Mouse (Mus musculus): ENCODE data around the gene Slc43a2.
A peak's percentile ranks its signal among the peaks of the same experiment; 100 is the strongest.

Slc43a2 gene

DNA sequence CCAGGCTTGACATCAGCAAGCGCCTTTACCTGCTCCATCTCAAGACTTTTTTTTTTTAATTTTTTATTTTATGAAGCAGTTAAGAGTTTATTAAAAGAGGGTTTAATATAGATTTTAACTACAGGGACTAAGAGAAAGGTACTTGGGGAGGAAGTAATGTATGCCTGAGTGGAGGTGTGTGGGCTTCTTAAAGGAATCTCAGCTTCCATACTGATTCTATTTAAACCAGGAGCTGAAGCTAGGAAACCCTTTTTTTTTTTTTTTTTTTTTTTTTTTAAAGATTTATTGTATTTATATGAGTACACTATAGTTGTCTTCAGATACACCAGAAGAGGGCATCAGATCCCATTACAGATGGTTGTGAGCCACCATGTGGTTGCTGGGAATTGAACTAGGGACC is 83.3 kb downstream of the Slc43a2 start:
- no peak for DNase-seq

DNA sequence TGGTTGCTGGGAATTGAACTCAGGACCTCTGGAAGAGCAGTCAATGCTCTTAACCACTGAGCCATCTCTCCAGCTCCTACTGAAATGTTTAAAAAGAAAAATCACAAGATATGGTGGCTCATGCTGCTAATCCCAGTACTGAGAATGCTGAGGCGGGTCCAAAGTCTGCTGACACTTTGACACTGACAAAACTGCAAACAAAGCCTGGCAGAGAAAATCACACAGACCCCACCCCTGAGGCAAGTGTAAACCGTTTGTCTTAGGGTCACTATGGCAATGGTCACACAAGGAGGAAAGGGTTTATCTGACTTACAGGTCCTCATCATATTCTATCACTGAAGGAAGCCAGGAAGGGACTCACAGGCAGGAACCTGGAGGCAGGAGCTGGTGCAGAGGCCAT is 84.1 kb downstream of the Slc43a2 start:
- no peak for DNase-seq

DNA sequence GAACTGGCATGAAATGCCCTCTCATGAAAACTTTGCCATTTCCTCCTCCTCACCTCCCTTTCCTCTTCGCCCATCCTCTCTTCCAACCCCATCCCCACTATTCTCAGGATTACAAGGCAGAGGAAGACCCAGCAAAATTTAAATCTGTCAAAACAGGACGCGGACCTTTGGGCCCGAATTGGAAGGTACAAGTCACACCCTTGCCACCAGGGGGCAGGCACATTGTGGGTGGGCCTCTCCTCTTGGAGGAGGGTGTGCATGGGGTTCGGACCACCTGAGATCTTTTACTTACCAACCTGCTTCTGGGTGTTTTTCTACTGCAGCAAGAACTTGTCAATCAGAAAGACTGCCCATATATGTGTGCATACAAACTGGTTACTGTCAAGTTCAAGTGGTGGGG is 87.6 kb downstream of the Slc43a2 start:
- DNase-seq: peak; percentile 30

DNA sequence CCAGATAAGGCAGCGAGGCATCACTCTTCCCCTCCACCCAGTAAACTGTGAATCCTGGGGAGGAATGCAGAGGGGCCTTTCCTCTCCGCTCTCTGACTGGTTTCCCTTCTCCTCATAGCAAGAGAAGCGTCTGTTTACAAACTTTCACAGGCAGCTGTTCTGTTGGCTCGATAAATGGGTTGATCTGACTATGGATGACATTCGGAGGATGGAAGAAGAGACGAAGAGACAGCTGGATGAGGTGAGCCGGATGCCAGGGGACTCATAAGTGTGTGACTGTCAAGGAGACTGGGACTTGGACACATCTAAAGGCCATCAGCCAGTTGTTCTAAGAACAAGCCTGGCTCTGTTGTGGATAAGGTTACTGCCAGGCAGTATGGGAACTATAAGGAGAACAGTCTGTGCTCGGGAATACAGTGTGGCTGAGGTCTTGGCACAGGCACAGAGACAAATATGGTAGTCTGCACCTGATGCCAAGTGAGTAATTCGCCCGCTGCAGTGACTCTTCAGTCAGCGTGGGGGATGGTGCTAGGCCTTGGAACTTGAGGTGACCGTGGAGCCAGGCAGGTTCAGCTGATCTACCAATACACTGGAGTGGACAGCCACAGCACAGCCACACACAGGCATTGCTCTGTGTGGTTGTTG is 88.8 kb downstream of the Slc43a2 start:
- DNase-seq: no peak

DNA sequence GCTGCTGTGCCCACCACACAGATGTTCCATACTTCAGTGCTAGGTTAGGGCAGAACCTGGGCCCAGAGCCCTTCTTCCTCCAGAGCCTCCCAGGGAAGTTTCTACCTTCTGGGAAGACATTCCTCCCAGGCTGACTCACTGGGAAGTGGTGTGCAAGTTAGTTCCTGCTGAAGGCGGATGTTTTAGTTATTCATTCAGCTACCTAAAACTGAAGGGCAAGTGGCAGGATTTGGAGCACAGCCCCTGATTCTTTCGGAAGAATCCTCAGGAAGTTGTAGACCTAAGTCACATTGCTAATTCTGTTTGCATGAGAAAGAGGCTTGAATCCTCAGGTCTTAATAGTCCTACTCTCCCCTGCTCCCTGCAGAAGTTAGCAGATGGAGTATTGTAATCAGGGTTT is 89.9 kb downstream of the Slc43a2 start:
- no peak for DNase-seq

DNA sequence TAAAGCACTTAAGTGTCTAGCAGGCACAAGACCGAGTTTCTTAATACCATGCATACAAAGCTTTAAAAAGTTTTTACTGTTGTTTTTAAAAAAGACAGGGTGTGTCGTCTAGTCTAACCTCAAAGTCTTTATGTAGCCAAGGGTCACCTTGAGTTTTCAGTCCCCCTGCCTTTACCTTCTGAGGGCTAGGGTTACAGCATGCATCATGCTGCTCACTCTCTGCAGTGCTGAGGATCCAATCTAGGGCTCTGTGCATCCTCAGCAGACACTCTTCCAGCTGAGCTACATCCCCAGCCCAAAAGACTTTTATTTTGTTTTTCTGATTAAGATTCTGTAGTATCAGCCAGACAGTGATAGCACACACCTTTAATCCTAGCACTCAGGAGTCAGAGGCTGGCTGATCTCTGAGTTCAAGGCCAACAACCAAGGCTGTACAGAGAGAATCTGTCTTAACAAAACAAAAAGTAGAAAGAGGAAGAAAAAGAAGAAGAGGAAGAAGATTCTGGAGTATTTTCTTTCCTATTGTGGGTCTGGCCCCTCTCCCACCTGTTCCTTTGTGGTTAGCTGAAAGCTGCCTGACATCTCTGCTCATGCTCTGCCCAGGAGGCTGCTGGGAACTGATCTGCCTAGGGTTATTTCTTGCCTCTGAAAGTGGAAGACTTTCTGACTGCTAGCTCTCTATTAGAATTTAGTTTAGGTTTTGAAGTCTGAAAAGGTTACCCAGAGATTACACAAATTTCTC is 91.3 kb downstream of the Slc43a2 start:
- DNase-seq: no peak

DNA sequence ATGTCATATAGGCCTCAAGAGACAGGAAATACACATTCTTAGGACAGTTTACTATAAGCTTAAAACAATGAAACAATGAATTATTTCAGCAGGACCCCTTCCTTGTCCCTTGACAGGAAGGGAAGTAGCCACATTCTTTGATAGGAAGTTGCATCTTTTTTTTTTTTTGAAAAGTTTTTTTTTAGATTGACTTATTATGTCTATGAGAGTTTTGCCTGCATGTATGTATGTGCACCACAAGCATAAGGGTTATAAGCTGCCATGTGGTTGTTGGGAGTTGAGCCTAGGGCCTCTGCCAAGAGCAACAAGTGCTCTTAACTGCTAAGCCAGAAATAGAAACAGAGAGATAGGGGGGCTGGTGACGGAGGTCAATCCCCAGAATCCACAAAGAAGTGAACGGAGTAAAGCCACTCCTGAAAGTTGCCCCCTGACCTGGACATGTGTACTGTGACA is 92.6 kb downstream of the Slc43a2 start:
- DNase-seq: no peak

DNA sequence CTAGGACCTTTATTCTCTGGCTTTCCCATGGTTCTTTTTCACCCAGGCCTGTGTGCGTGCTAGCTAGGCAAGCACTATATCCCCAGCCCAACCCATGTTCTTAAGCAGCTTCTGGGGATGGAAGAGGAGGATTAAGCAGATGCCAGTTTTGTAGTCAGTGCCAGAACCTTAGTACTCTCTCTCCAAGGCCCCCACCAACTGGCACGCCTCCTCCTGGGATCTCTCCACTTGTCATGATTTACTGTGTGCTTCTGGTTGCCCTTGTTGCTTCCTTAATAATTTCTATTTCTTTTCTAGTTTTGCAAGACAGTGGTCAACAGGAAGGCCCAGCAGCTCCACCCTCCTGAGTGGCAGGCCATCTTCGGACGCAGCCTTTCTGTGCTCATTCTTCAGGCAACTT is 94.3 kb downstream of the Slc43a2 start:
- DNase-seq: no peak

Data from liver (tissue).